Mouse (Mus musculus) spleen, adult 2 months (tissue): Measurements from ENCODE around the gene Gaa.

Source experiments
- CTCF ChIP-seq: fragments of 200-500 bp; IDR thresholded peaks from 2 replicates; pipeline ENCODE4 v1.5.1; 2011; ENCODE audit warnings: mild to moderate bottlenecking, inconsistent platforms; ENCODE audit not compliant: insufficient read depth, insufficient read length, insufficient replicate concordance; ENCODE audit errors: extremely low read depth
- POLR2A ChIP-seq: fragments of 200-500 bp; IDR thresholded peaks from 2 replicates; pipeline ENCODE4 v1.6.1; 2011; ENCODE audit warnings: low read depth, low read length, inconsistent platforms

DNA sequence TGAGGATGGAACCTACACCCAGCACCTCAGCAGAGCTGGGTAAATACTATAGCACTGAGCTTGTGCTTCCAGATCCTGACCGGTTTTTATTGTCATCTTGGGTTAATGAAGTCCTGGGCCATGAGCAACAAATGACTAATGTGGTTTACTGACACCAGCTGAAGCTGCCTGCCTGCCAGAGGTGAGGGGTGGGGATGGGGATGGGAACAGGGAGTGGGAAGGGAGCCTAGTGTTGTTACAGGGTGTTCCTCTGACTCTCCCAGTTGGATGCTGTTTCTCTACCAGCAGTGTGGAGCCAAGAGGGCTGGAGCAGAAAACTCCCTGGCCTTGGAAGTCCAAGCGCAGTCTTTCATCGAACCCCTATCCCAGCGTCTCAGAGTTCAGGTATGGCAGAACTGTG is 49.0 kb downstream of the Gaa start:
- TF ChIP-seq CTCF, result no peak
- TF ChIP-seq POLR2A, result no peak
